Mouse (Mus musculus) liver, embryonic 12.5 days (tissue): ENCODE measurements around the gene Mcam. TPM values are rescaled to one million over a fixed set of nuclear protein-coding genes. Genes with fewer than 3 reads are reported as not detected.
A peak's percentile ranks its signal among the peaks of the same experiment; 100 is the strongest.

Experiments
- ATAC-seq: fragments of 200-750 bp; cut with Nextera tagmentation; 2 replicates; pipeline ENCODE4 v1.8.0; 2017; ENCODE audit warnings: moderate number of reproducible peaks, mild to moderate bottlenecking, moderate library complexity
- H3K27ac ChIP-seq: fragments of 300-500 bp; sonication (generic); 2 replicates; pipeline ENCODE4 v1.5.1; 2016; ENCODE audit warnings: mild to moderate bottlenecking
- H3K27me3 ChIP-seq: fragments of 300-500 bp; sonication (generic); replicated peaks from 2 replicates; pipeline ENCODE4 v1.6.1; 2016; ENCODE audit warnings: mild to moderate bottlenecking, moderate library complexity
- H3K36me3 ChIP-seq: fragments of 300-500 bp; sonication (generic); 2 replicates; pipeline ENCODE4 v1.6.1; 2016; ENCODE audit warnings: mild to moderate bottlenecking, moderate library complexity
- H3K4me1 ChIP-seq: fragments of 300-500 bp; sonication (generic); 2 replicates; pipeline ENCODE4 v1.6.1; 2016
- H3K4me2 ChIP-seq: fragments of 300-500 bp; sonication (generic); 2 replicates; pipeline ENCODE4 v1.6.1; 2016; ENCODE audit warnings: mild to moderate bottlenecking, moderate library complexity
- H3K4me3 ChIP-seq: fragments of 300-500 bp; sonication (generic); 2 replicates; pipeline ENCODE4 v1.5.1; 2016; ENCODE audit warnings: mild to moderate bottlenecking, moderate library complexity
- H3K9ac ChIP-seq: fragments of 300-500 bp; sonication (generic); 2 replicates; pipeline ENCODE4 v1.6.1; 2016; ENCODE audit warnings: mild to moderate bottlenecking, moderate library complexity
- H3K9me3 ChIP-seq: fragments of 300-500 bp; sonication (generic); replicated peaks from 2 replicates; pipeline ENCODE4 v1.6.1; 2016; ENCODE audit warnings: mild to moderate bottlenecking, moderate library complexity
- WGBS: fragments of 180-500 bp; shearing (Covaris S2); methylation state at CpG from one replicate; pipeline ENCODE4 v1.1.7; 2016; ENCODE audit not compliant: insufficient replicate concordance; 5-methylcytosine and 5-hydroxymethylcytosine counted together
- polyA plus RNA-seq: library from polyadenylated mRNA; unstranded; fragments of >200 nt; fragmentation: Nextera tagmentation; extraction: Ambion mirVana; gene quantifications from 2 replicates; pipeline ENCODE4 v1.2.1, GENCODE M21; 2016

Gene Mcam
- polyA plus RNA-seq, 1 experiment from 2014 or later, result 6.3 TPM

- H3K27ac ChIP-seq, result peak within 1 kb of the TSS; percentile 85
- H3K9ac ChIP-seq, result peak within 1 kb of the TSS; percentile 93
- peak; percentile 95 for ATAC-seq
- H3K4me2 ChIP-seq, result peak within 1 kb of the TSS; percentile 73
- peak within 1 kb of the TSS; percentile 93 for H3K4me3 ChIP-seq
- peaks cover 28% of the 10 kb centered on the region for H3K36me3 ChIP-seq
- H3K27me3 ChIP-seq, result no peaks in the 10 kb centered on the region
- H3K4me1 ChIP-seq, result peaks cover 45% of the 10 kb centered on the region
- H3K9me3 ChIP-seq, result no peaks in the 10 kb centered on the region
- under 1% methylated on average over 50 of the region's 51 CpGs for WGBS
Observed at GRCm38 (mm10) chr9:44113105-44113789, 21.0 kb upstream of the Mcam start, which contains the start of the genes Gm49380 and Rnf26. Gene Gm49380 (minus strand): TSS chr9:44113500. Gene Rnf26 (minus strand): TSS chr9:44113517.

- 71% methylated on average over 2 of the region's 2 CpGs for WGBS
- Histone ChIP-seq H3K36me3 (peaks cover 19% of the 10 kb centered on the region), H3K4me1 (peaks cover 33% of the 10 kb centered on the region), H3K4me2 (peak overlapping the region; percentile 62; the same call in 1 of the 2 replicates), H3K9me3 (no peaks in the 10 kb centered on the region), H3K9ac (peak overlapping the region; percentile 56), H3K4me3 (no peak overlapping the region), H3K27me3 (no peaks in the 10 kb centered on the region), H3K27ac (peak overlapping the region; percentile 32; the same call in 1 of the 2 replicates)
- ATAC-seq, result no peak
Observed at GRCm38 (mm10) chr9:44114453-44114852, 19.8 kb upstream of the Mcam start.

- H3K36me3 ChIP-seq, result peaks cover 7% of the 10 kb centered on the region; the same call in 1 of the 2 replicates
- H3K4me1 ChIP-seq, result peaks cover 21% of the 10 kb centered on the region
- H3K27ac ChIP-seq, result no peak overlapping the region
- no peak overlapping the region for H3K4me2 ChIP-seq
- 84% methylated on average over 9 of the region's 9 CpGs for WGBS
- H3K9ac ChIP-seq, result no peak overlapping the region
- H3K4me3 ChIP-seq, result no peak overlapping the region
- ATAC-seq, result no peak
- H3K27me3 ChIP-seq, result no peaks in the 10 kb centered on the region
- H3K9me3 ChIP-seq, result no peaks in the 10 kb centered on the region
Observed at GRCm38 (mm10) chr9:44115599-44115998, 18.7 kb upstream of the Mcam start.

- no peaks in the 10 kb centered on the region for H3K9me3 ChIP-seq
- no peak overlapping the region for H3K9ac ChIP-seq
- no peak for ATAC-seq
- no peaks in the 10 kb centered on the region for H3K27me3 ChIP-seq
- no peak overlapping the region for H3K4me3 ChIP-seq
- peaks cover 3% of the 10 kb centered on the region; the same call in 1 of the 2 replicates for H3K36me3 ChIP-seq
- H3K4me2 ChIP-seq, result no peak overlapping the region
- 72% methylated on average over 4 of the region's 4 CpGs for WGBS
- no peak overlapping the region for H3K27ac ChIP-seq
- peaks cover 18% of the 10 kb centered on the region for H3K4me1 ChIP-seq
Observed at GRCm38 (mm10) chr9:44116182-44116581, 18.1 kb upstream of the Mcam start.

- H3K27ac ChIP-seq, result no peak overlapping the region
- ATAC-seq, result no peak
- no peak overlapping the region for H3K9ac ChIP-seq
- no peaks in the 10 kb centered on the region for H3K36me3 ChIP-seq
- no peaks in the 10 kb centered on the region for H3K27me3 ChIP-seq
- H3K9me3 ChIP-seq, result no peaks in the 10 kb centered on the region
- peaks cover 8% of the 10 kb centered on the region for H3K4me1 ChIP-seq
- WGBS, result 34% methylated on average over 5 of the region's 5 CpGs
- H3K4me3 ChIP-seq, result no peak overlapping the region
- no peak overlapping the region for H3K4me2 ChIP-seq
Observed at GRCm38 (mm10) chr9:44119011-44119410, 15.3 kb upstream of the Mcam start.

- 69% methylated on average over 8 of the region's 8 CpGs for WGBS
- no peaks in the 10 kb centered on the region for H3K27me3 ChIP-seq
- H3K27ac ChIP-seq, result no peak overlapping the region
- H3K9me3 ChIP-seq, result no peaks in the 10 kb centered on the region
- no peak overlapping the region for H3K9ac ChIP-seq
- no peak overlapping the region for H3K4me3 ChIP-seq
- H3K4me1 ChIP-seq, result no peaks in the 10 kb centered on the region
- no peak for ATAC-seq
- H3K36me3 ChIP-seq, result no peaks in the 10 kb centered on the region
- H3K4me2 ChIP-seq, result no peak overlapping the region
Observed at GRCm38 (mm10) chr9:44119948-44120465, 14.3 kb upstream of the Mcam start.

- WGBS, result 62% methylated on average over 6 of the region's 6 CpGs
Observed at GRCm38 (mm10) chr9:44124317-44124716, 10.0 kb upstream of the Mcam start.

GRCm38 (mm10) chr9:44125026-44125425, 9.2 kb upstream of the Mcam start:
- ATAC-seq, result no peak
- H3K4me1 ChIP-seq, result peaks cover 18% of the 10 kb centered on the region; the same call in 1 of the 2 replicates
- H3K9me3 ChIP-seq, result no peaks in the 10 kb centered on the region
- H3K9ac ChIP-seq, result no peak overlapping the region
- H3K4me2 ChIP-seq, result no peak overlapping the region
- 53% methylated on average over 5 of the region's 5 CpGs for WGBS
- peaks cover 20% of the 10 kb centered on the region for H3K27me3 ChIP-seq
- no peak overlapping the region for H3K27ac ChIP-seq
- no peaks in the 10 kb centered on the region for H3K36me3 ChIP-seq
- H3K4me3 ChIP-seq, result no peak overlapping the region

More at GRCm38 (mm10) chr9:44124317-44124716, 10.0 kb upstream of the Mcam start:
- H3K4me2 ChIP-seq, result no peak overlapping the region
- peaks cover 13% of the 10 kb centered on the region for H3K27me3 ChIP-seq
- no peaks in the 10 kb centered on the region for H3K9me3 ChIP-seq
- H3K27ac ChIP-seq, result no peak overlapping the region
- no peak overlapping the region for H3K4me3 ChIP-seq
- H3K9ac ChIP-seq, result no peak overlapping the region
- peaks cover 12% of the 10 kb centered on the region; the same call in 1 of the 2 replicates for H3K4me1 ChIP-seq
- H3K36me3 ChIP-seq, result no peaks in the 10 kb centered on the region
- no peak for ATAC-seq

GRCm38 (mm10) chr9:44125546-44126428, 8.5 kb upstream of the Mcam start:
- H3K36me3 ChIP-seq, result no peaks in the 10 kb centered on the region

GRCm38 (mm10) chr9:44126746-44127145, 7.5 kb upstream of the Mcam start:
- H3K4me3 ChIP-seq, result no peak overlapping the region

More at GRCm38 (mm10) chr9:44125546-44126428, 8.5 kb upstream of the Mcam start:
- Histone ChIP-seq H3K27ac (no peak overlapping the region), H3K4me2 (peak overlapping the region; percentile 44), H3K27me3 (peaks cover 27% of the 10 kb centered on the region), H3K4me1 (peaks cover 26% of the 10 kb centered on the region), H3K4me3 (no peak overlapping the region), H3K9ac (no peak overlapping the region), H3K9me3 (no peaks in the 10 kb centered on the region)
- ATAC-seq, result no peak
- WGBS, result 34% methylated on average over 18 of the region's 18 CpGs

GRCm38 (mm10) chr9:44127351-44127801, 6.9 kb upstream of the Mcam start:
- Histone ChIP-seq H3K27ac (no peak overlapping the region), H3K27me3 (peaks cover 43% of the 10 kb centered on the region), H3K36me3 (no peaks in the 10 kb centered on the region), H3K4me1 (peaks cover 26% of the 10 kb centered on the region), H3K4me3 (no peak overlapping the region), H3K9ac (no peak overlapping the region), H3K4me2 (no peak overlapping the region), H3K9me3 (no peaks in the 10 kb centered on the region)
- 66% methylated on average over 3 of the region's 3 CpGs for WGBS
- no peak for ATAC-seq

More at GRCm38 (mm10) chr9:44126746-44127145, 7.5 kb upstream of the Mcam start:
- Histone ChIP-seq H3K9me3 (no peaks in the 10 kb centered on the region), H3K27me3 (peaks cover 37% of the 10 kb centered on the region), H3K4me2 (peak overlapping the region; percentile 44; the same call in 1 of the 2 replicates), H3K27ac (no peak overlapping the region), H3K36me3 (no peaks in the 10 kb centered on the region), H3K4me1 (peaks cover 26% of the 10 kb centered on the region), H3K9ac (no peak overlapping the region)
- ATAC-seq, result no peak
- 65% methylated on average over 3 of the region's 3 CpGs for WGBS
